Mouse (Mus musculus) subcutaneous adipose tissue, adult 2 months (tissue): ENCODE measurements around the gene Ndufs3. TPM values are rescaled to one million over a fixed set of nuclear protein-coding genes. Genes with fewer than 3 reads are reported as not detected.

Source experiments
- polyA plus RNA-seq: library from polyadenylated mRNA; depleted of rRNA; stranded (reverse); fragments of >200 nt; gene quantifications from 2 replicates; pipeline ENCODE4 v1.2.3, GENCODE M21; 2012; ENCODE audit warnings: low replicate concordance; rRNA removed

The Ndufs3 gene
- 224 and 304 TPM in 2 replicates for polyA plus RNA-seq

DNA sequence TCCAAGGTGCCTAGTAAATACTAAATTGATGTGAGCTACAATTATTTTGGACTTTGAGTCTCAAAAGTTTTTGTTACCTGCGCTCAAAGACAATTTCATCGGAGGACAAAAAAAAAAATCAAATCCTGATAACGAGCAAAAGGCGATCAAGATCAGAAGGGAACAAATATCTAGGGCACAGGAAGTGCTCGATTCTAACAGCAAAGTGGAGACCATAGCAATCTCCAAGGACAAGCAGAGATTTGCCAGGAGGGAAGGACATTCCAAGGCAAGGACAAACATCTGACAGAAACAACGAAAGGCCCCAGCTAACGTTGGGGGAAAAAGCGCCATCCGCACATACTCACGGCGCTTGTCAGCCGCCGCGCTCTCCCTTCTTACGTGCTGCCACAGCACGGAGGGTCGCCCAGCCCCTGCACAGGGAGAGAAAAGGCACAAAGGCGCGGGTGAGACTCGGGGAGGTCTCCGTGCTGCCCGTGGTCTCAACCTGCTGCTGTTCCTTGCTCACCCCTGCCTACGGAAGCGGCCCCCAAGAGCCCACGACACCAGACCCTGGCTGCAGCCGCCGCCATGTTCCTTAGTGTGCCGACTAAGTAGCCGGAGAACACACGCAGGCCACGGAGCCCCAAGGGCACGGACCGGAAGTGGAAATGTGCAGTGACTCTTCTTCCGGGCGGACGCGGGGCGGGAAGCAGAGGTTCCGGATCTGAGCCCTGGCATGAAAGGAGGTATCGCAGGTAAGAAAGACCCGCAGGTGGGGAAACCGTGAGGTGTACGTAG is at the start of gene Ndufs3, which contains the start of gene Kbtbd4:
Gene Ndufs3 (minus strand): TSS at position 752 of the 780 bp plus-strand sequence.
Gene Kbtbd4 (plus strand): TSS at position 665 of the 780 bp plus-strand sequence.

DNA sequence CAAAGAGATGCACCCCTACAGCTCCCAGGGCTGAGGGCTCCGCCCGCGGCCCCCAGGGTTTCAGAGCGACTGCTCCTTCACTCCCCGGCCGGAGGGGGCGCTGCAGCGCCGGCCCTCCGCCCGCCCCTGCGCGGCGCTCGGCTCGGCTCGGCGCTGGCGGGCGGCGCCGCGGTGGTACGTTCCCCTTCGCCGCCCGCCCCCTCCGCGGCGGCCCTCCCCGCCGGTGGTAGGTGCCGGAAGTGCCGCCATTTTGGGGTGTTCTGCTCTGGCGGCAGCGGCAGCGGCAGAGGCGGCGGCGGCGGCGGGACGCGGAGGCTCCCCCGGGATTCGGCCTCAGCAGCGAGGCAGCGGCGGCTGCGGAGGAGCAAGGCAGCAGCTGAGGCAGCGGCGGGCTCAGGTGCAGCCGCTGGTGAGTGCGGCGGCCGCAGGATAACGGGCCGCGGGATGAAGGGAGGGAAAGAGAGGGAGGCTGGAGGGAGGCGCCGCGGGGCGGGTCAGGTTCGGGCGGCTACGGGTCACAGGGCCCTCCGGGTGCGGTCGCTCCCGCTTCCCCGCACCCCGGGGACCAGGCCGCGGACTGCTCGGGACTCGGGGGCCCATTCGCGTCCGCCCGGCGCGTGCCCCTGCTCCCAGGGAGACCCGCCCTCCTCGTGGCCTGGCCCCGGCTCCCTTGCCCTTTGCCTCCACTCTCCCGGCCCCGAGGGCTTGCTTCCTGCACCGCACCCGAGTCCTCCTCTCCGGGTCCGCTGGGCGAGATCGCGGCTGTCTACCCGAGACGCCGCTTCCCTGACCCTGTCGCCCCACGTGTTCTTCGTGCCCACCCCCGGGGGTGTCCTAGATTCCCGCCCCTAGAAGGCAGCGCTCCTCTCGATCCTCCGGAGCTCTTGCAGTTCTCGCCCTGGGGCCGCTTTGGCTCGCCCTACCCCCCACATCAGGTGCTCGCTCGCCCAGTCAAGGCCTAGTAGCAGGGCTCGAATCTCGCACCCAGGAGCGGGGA is 35.9 kb upstream of the Ndufs3 start, which contains the start of gene Celf1:
Gene Celf1 (plus strand): TSS at position 150 of the 997 bp plus-strand sequence.

GRCm38 (mm10) chr2:90885218-90886041 is 19.2 kb downstream of the Ndufs3 start, which contains the start of gene C1qtnf4:
C1qtnf4 (plus strand) TSS chr2:90885860.

DNA sequence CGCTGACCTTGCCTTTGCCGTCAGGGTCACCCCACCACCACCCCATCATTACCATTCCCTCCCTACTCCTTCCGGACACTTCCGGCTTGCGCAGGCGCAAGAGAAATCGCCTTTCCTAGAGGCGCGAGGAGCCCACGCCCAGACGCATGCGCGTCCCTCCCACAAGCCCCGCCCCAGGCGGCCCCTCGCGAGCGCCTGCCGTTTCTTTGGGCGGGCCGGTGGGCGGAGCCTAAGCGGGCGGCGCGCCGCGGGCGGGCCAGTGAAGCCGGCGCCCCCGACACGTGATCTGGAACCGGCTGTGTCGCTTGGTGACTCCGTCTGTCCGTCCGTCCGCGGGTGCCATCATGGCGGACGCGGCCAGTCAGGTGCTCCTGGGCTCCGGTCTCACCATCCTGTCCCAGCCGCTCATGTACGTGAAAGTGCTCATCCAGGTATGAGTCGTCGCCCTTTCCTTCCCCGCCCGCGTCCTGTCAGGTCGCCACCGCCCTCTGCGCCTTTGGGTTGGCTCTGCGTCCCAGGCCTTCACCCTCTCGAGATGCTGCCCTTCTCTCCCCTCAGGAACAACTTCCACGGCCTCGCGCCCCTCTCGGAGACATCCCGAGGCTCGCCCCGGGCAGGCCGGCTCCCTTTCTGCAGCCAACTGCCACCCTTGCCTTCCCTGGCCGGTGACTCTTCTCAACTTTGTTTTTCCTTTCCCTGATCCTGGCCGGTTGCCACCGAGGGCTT is 57.5 kb downstream of the Ndufs3 start, which contains the start of gene Mtch2:
Gene Mtch2 (plus strand): TSS at position 201 of the 726 bp plus-strand sequence.

Other genes starting within 250 kb of the Ndufs3 start
- 8.4 and 12.9 TPM in 2 replicates for gene Nup160, start 227.6 kb downstream of the Ndufs3 start, polyA plus RNA-seq
- gene Fnbp4, start 159.5 kb downstream of the Ndufs3 start, polyA plus RNA-seq = 26.5 and 47.8 TPM in 2 replicates
- gene Agbl2, start 122.1 kb downstream of the Ndufs3 start, polyA plus RNA-seq = 0.43 and 0.99 TPM in 2 replicates
- gene Mtch2, start 57.7 kb downstream of the Ndufs3 start, polyA plus RNA-seq = 145 and 253 TPM in 2 replicates
- 0.75 and 7.3 TPM in 2 replicates for gene C1qtnf4, start 19.0 kb downstream of the Ndufs3 start, polyA plus RNA-seq
- 19.5 and 20.9 TPM in 2 replicates for gene Kbtbd4, start 87 bp downstream of the Ndufs3 start, polyA plus RNA-seq
- gene Celf1, start 35.6 kb upstream of the Ndufs3 start, polyA plus RNA-seq = 35.7 and 60.4 TPM in 2 replicates
- 0.96 and 1.6 TPM in 2 replicates for gene Rapsn, start 130.8 kb upstream of the Ndufs3 start, polyA plus RNA-seq
- gene Psmc3, start 149.2 kb upstream of the Ndufs3 start, polyA plus RNA-seq = 103 and 111 TPM in 2 replicates
- gene Slc39a13, start 165.6 kb upstream of the Ndufs3 start, polyA plus RNA-seq = 93.3 and 95.5 TPM in 2 replicates
- 43.6 and 58.8 TPM in 2 replicates for gene Spi1, start 177.6 kb upstream of the Ndufs3 start, polyA plus RNA-seq
- gene Mybpc3, start 213.3 kb upstream of the Ndufs3 start, polyA plus RNA-seq = 0.05 and 0.06 TPM in 2 replicates